Mouse (Mus musculus): ENCODE results near the gene Gm7030. TPM values are rescaled to one million over a fixed set of nuclear protein-coding genes. Genes with fewer than 3 reads are reported as not detected.
A peak's percentile ranks its signal among the peaks of the same experiment; 100 is the strongest.
"Not testable (repeated sequence)": the region's sequence is repeated elsewhere in the genome, so short reads cannot be mapped to it uniquely, and the experiment has no call there.

Gene Gm7030
- total RNA-seq, 2 experiments from 2014 or later: not detected

DNA sequence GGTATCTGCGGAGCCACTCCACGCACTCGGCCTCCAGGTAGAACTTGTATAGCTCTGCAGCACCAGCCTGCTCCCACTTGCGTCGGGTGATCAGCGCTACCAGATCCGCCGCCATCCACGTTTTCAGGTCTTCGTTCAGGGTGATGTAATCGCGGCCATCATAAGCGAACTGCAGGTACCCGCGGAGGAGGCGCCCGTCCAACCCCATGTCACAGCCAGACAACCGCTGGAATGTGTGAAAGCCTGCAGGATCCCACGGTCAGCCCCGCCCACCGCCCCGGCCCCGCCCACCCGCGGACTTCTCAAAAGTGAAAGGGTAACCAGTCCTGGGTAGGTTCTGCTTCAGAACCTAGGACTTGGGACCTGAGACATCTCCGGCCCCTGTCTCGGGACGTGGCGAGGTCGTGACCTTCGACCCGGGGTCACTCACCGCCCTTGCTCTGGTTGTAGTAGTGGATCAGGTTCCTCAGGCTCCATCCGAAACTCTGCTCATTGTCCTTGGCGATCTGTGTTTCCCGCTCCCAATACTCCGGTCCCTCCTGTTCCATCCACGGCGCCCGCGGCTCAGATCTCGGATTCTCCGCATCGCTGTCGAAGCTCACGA, 45.9 kb downstream of the Gm7030 start:
- DNase-seq (ENCODE audit: extremely low spot score in 1 of 2, low spot score in 1 of 2): no peak

DNA sequence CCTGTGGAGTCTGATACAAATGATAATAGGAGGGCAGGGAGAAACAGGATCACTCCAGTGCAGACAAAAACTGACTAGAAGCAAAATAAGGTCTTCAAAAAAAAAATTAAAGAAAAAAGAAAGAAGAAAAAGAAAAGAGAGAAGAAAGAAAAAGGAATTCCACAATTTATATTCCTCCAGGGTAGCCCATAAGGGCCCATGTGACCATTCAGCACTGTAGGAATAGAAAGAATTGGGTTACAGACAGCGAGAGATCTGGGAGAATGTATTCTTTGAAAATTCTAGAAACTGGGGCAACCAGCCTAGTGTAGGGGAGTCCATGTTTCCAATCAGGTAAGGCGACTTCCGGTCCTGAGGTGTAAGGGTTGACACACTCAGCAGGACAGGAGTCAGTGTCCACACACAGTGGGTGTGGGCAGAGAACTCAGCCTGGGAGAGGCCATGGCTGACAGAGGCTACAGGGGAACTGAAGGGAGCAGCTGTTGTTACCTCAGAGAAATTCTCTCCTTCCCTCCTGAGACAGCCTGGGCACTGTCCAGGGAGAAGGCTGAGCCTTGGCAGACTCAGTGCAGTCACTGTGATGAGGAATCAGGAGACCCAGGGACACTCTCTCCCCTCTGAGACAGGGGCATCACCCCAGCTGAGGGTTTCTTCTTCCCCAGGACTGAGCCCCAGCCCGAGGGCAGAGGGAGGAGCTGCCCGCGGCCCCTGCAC, 46.5 kb downstream of the Gm7030 start:
- DNase-seq (ENCODE audit: extremely low spot score in 1 of 2, low spot score in 1 of 2): not testable (repeated sequence)

DNA sequence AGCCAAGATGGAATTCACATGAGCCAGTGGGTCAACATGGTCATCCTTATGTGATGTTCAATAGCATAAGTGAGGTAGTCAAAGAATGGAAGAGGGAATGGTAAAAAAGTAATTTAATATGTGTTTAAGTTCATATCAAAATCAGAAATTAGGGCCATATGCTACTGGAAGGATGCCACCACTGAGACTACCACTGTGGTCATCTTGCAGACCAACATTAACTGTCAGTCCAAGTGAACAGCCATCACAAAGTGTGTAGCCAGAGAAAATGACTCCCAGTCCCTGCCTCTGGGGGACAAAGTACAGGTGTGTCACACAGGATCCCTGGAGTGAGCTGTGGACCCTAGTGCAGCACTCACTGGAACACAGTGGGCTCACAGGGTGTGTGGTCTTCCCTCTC, 47.3 kb downstream of the Gm7030 start:
- not testable (repeated sequence) for DNase-seq (ENCODE audit: extremely low spot score in 1 of 2, low spot score in 1 of 2)

DNA sequence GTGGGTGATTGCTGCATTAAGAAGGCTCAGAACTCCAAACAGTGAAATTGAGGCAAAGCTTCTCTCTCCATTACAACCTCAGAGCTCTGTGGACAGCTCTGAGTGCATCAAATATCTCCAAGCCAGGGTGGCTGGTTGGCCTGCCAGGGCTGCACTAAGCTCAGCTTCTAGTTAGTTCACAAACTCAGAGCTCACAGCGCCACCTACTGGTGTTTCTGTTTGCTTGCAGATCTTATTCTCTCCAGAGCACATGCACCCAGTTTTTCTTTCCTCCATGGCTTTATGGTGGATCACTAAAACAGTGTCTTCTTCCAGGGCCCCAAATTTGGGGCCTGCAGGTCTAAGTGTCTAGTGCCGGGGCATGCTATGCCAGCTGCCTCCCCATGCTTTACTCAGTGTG, 68.4 kb downstream of the Gm7030 start:
- peak; percentile 78 to 98 for DNase-seq (ENCODE audit: extremely low spot score in 1 of 2, low spot score in 1 of 2)

Other genes starting within 250 kb of the Gm7030 start
- gene Dhx16, start 249.6 kb downstream of the Gm7030 start, total RNA-seq (2021): 10 to 100 TPM; 25.5 to 29.9 TPM
- 10 to 100 TPM; 59.1 to 65.6 TPM for gene 2310061I04Rik, start 232.0 kb downstream of the Gm7030 start, total RNA-seq (2021)
- gene Atat1, start 219.3 kb downstream of the Gm7030 start, total RNA-seq (2021): 10 to 100 TPM; 61.1 to 75.3 TPM
- 10 to 100 TPM; 34.4 to 35.9 TPM for gene Mrps18b, start 213.0 kb downstream of the Gm7030 start, total RNA-seq (2021)
- gene Ppp1r10, start 213.0 kb downstream of the Gm7030 start, total RNA-seq (2021): 10 to 100 TPM; 69.9 to 81.9 TPM
- 10 to 100 TPM; 70.3 to 80.6 TPM for gene Abcf1, start 159.7 kb downstream of the Gm7030 start, total RNA-seq (2021)
- gene Gnl1, start 149.6 kb downstream of the Gm7030 start, total RNA-seq (2021): 100 to 1,000 TPM; 143 to 153 TPM
- 10 to 100 TPM; 40.2 to 53.1 TPM for gene Prr3, start 149.2 kb downstream of the Gm7030 start, total RNA-seq (2021)
- 1 to 10 TPM; 1.4 to 1.7 TPM for gene H2-T24, start 108.9 kb downstream of the Gm7030 start, total RNA-seq (2021)
- 1 to 10 TPM; 3.9 to 4.8 TPM for gene H2-T23, start 96.6 kb downstream of the Gm7030 start, total RNA-seq (2021)
- 1 to 10 TPM; 6.9 to 8.8 TPM for gene H2-T22, start 86.7 kb downstream of the Gm7030 start, total RNA-seq (2021)
- gene Gm6034, start 86.5 kb downstream of the Gm7030 start, total RNA-seq (2021): not detected
- gene Gm11127, start 71.1 kb downstream of the Gm7030 start, total RNA-seq (2021): 1 to 10 TPM; 1.1 to 1.2 TPM
- not detected for gene Gm19684, start 7.7 kb downstream of the Gm7030 start, total RNA-seq (2021)
- not detected for gene Gm8909, start 39.1 kb upstream of the Gm7030 start, total RNA-seq (2021)
- gene H2-T3, start 60.9 kb upstream of the Gm7030 start, total RNA-seq (2021): not detected
- gene Rpp21, start 128.6 kb upstream of the Gm7030 start, total RNA-seq (2021): 10 to 100 TPM; 41.6 to 50.0 TPM
- 10 to 100 TPM; 17.6 to 22.0 TPM for gene Trim39, start 142.8 kb upstream of the Gm7030 start, total RNA-seq (2021)
- not detected for gene H2-M10.2, start 157.1 kb upstream of the Gm7030 start, total RNA-seq (2021)
- gene H2-M10.1, start 196.7 kb upstream of the Gm7030 start, total RNA-seq (2021): not detected
- not detected for gene H2-M10.3, start 239.0 kb upstream of the Gm7030 start, total RNA-seq (2021)